Mouse (Mus musculus) MEL (cell line): ENCODE measurements around the gene Dnaja2.

Experiments
- CHD2 ChIP-seq: IDR thresholded peaks from 2 replicates; pipeline ENCODE4 v1.6.1; 2011; ENCODE audit warnings: low read length, improper control_type of control experiment
- CTCF ChIP-seq, 3 experiments: IDR thresholded peaks in 2 of 3; conservative IDR thresholded peaks in 1 of 3; 2 replicates each; pipeline ENCODE4 v1.5.1; 2011 to 2012; ENCODE audit warnings: low read length in 3 of 3, low read depth in 2 of 3, mild to moderate bottlenecking in 2 of 3, improper control_type of control experiment in 1 of 3, inconsistent platforms in 1 of 3, mixed read lengths in 1 of 3, moderate library complexity in 1 of 3; ENCODE audit not compliant: control insufficient read depth in 1 of 3, insufficient read depth in 1 of 3, poor library complexity in 1 of 3, severe bottlenecking in 1 of 3
- KAT2A ChIP-seq: conservative IDR thresholded peaks from 2 replicates; pipeline ENCODE4 v1.6.1; 2012; ENCODE audit warnings: low read depth, low read length, improper control_type of control experiment, inconsistent platforms
- MYC ChIP-seq: IDR thresholded peaks from 2 replicates; pipeline ENCODE4 v1.6.1; 2011; ENCODE audit warnings: low read depth, mild to moderate bottlenecking, low read length, improper control_type of control experiment, moderate library complexity
- POLR2A ChIP-seq, 2 experiments: IDR thresholded peaks; 2 replicates each; pipeline ENCODE4 v1.6.1; 2011 to 2012; ENCODE audit warnings: low read length in 2 of 2, mild to moderate bottlenecking in 2 of 2, control low read depth in 1 of 2, improper control_type of control experiment in 1 of 2, low read depth in 1 of 2, moderate library complexity in 1 of 2; ENCODE audit not compliant: control insufficient read depth in 1 of 2, insufficient read depth in 1 of 2, poor library complexity in 1 of 2
- TAL1 ChIP-seq: IDR thresholded peaks from 2 replicates; pipeline ENCODE4 v1.6.1; 2012; ENCODE audit warnings: mild to moderate bottlenecking, inconsistent platforms, low read length, moderate library complexity, mixed read lengths
- USF1 ChIP-seq: IDR thresholded peaks from 2 replicates; pipeline ENCODE4 v1.6.1; 2014; ENCODE audit warnings: low read depth, mild to moderate bottlenecking, inconsistent platforms, low read length, improper control_type of control experiment, moderate library complexity
- ZKSCAN1 ChIP-seq: IDR thresholded peaks from 2 replicates; pipeline ENCODE4 v1.6.1; 2012; ENCODE audit warnings: low read depth, mild to moderate bottlenecking, inconsistent platforms, low read length, improper control_type of control experiment, moderate library complexity

- TF ChIP-seq USF1, result no peak
- no peak for TF ChIP-seq CTCF (IDR thresholded peaks at IDR 0.05 in 2 of 3, conservative IDR thresholded peaks at IDR 0.05 in 1 of 3; ENCODE audit: control insufficient read depth in 1 of 3, insufficient read depth in 1 of 3, low read depth in 2 of 3, low read length in 3 of 3, poor library complexity in 1 of 3, severe bottlenecking in 1 of 3)
- no peak for TF ChIP-seq ZKSCAN1
- TF ChIP-seq TAL1, result no peak
- no peak for TF ChIP-seq POLR2A (IDR thresholded peaks at IDR 0.05; ENCODE audit: control insufficient read depth in 1 of 2, insufficient read depth in 1 of 2, low read depth in 1 of 2, low read length in 2 of 2, poor library complexity in 1 of 2)
- no peak for TF ChIP-seq CHD2
- TF ChIP-seq KAT2A, result no peak
- TF ChIP-seq MYC, result no peak
Observed at GRCm38 (mm10) chr8:85534163-85534562, 21.0 kb downstream of the Dnaja2 start.
